Mouse (Mus musculus): ENCODE results near the gene Focad. TPM values are rescaled to one million over a fixed set of nuclear protein-coding genes. Genes with fewer than 3 reads are reported as not detected.

The Focad gene
- polyA plus RNA-seq, 1 experiment, result 4.7 TPM

- H3K27ac ChIP-seq (ENCODE audit: insufficient read depth, low read length), result no peak overlapping the region
- DNase-seq (ENCODE audit: low read depth in 1 of 2, low spot score in 2 of 2), result no peak
- no peaks in the 10 kb centered on the region for H3K4me1 ChIP-seq (ENCODE audit: control insufficient read depth, insufficient read depth, insufficient read length)
- H3K4me3 ChIP-seq (ENCODE audit: extremely low read depth, insufficient read depth, insufficient read length), result no peak overlapping the region
- H3K36me3 ChIP-seq (ENCODE audit: control insufficient read depth, insufficient read depth, low read length), result no peaks in the 10 kb centered on the region; the same call in 1 of the 2 replicates
- 91% methylated on average over 9 of the region's 9 CpGs for WGBS
- H3K27me3 ChIP-seq (ENCODE audit: control insufficient read depth, insufficient read depth, low read length), result no peaks in the 10 kb centered on the region
- TF ChIP-seq POLR2A (IDR thresholded peaks at IDR 0.05; ENCODE audit: low read depth, low read length), result no peak
Measured at GRCm38 (mm10) chr4:88400302-88400991, 306.0 kb downstream of the Focad start.

- no peak overlapping the region for H3K27ac ChIP-seq (ENCODE audit: insufficient read depth, low read length)
- H3K4me1 ChIP-seq (ENCODE audit: control insufficient read depth, insufficient read depth, insufficient read length), result no peaks in the 10 kb centered on the region
- no peaks in the 10 kb centered on the region; the same call in 1 of the 2 replicates for H3K36me3 ChIP-seq (ENCODE audit: control insufficient read depth, insufficient read depth, low read length)
- no peak for TF ChIP-seq POLR2A (IDR thresholded peaks at IDR 0.05; ENCODE audit: low read depth, low read length)
- no peak for TF ChIP-seq CTCF (IDR thresholded peaks at IDR 0.05; ENCODE audit: extremely low read depth, insufficient read depth, insufficient read length, insufficient replicate concordance)
- DNase-seq (ENCODE audit: low read depth in 1 of 2, low spot score in 2 of 2), result no peak
- no peak overlapping the region for H3K4me3 ChIP-seq (ENCODE audit: extremely low read depth, insufficient read depth, insufficient read length)
- WGBS, result 94% methylated on average over 7 of the region's 7 CpGs
- no peaks in the 10 kb centered on the region for H3K27me3 ChIP-seq (ENCODE audit: control insufficient read depth, insufficient read depth, low read length)
Measured at GRCm38 (mm10) chr4:88400992-88401313, 306.5 kb downstream of the Focad start.

- no peak for DNase-seq (ENCODE audit: low read depth in 1 of 2, low spot score in 2 of 2)
- no peaks in the 10 kb centered on the region for H3K4me1 ChIP-seq (ENCODE audit: control insufficient read depth, insufficient read depth, insufficient read length)
- WGBS, result 90% methylated on average over 6 of the region's 6 CpGs
- H3K4me3 ChIP-seq (ENCODE audit: extremely low read depth, insufficient read depth, insufficient read length), result no peak overlapping the region
- H3K36me3 ChIP-seq (ENCODE audit: control insufficient read depth, insufficient read depth, low read length), result no peaks in the 10 kb centered on the region; the same call in 1 of the 2 replicates
- no peak overlapping the region for H3K27ac ChIP-seq (ENCODE audit: insufficient read depth, low read length)
- no peak for TF ChIP-seq CTCF (IDR thresholded peaks at IDR 0.05; ENCODE audit: extremely low read depth, insufficient read depth, insufficient read length, insufficient replicate concordance)
- no peak for TF ChIP-seq POLR2A (IDR thresholded peaks at IDR 0.05; ENCODE audit: low read depth, low read length)
- H3K27me3 ChIP-seq (ENCODE audit: control insufficient read depth, insufficient read depth, low read length), result no peaks in the 10 kb centered on the region
Measured at GRCm38 (mm10) chr4:88402884-88403283, 308.5 kb downstream of the Focad start.

GRCm38 (mm10) chr4:88406887-88407696 lies 312.7 kb downstream of the Focad start:
- Histone ChIP-seq H3K36me3 (ENCODE audit: control insufficient read depth, insufficient read depth, low read length) (no peaks in the 10 kb centered on the region; the same call in 1 of the 2 replicates), H3K4me1 (ENCODE audit: control insufficient read depth, insufficient read depth, insufficient read length) (no peaks in the 10 kb centered on the region), H3K27ac (ENCODE audit: insufficient read depth, low read length) (no peak overlapping the region), H3K27me3 (ENCODE audit: control insufficient read depth, insufficient read depth, low read length) (no peaks in the 10 kb centered on the region), H3K4me3 (ENCODE audit: extremely low read depth, insufficient read depth, insufficient read length) (no peak overlapping the region)
- DNase-seq (ENCODE audit: low read depth in 1 of 2, low spot score in 2 of 2), result no peak
- no peak for TF ChIP-seq POLR2A (IDR thresholded peaks at IDR 0.05; ENCODE audit: low read depth, low read length)
- TF ChIP-seq CTCF (IDR thresholded peaks at IDR 0.05; ENCODE audit: extremely low read depth, insufficient read depth, insufficient read length, insufficient replicate concordance), result no peak
- 92% methylated on average over 4 of the region's 4 CpGs for WGBS

GRCm38 (mm10) chr4:88409279-88409678 lies 314.9 kb downstream of the Focad start:
- no peaks in the 10 kb centered on the region for H3K4me1 ChIP-seq (ENCODE audit: control insufficient read depth, insufficient read depth, insufficient read length)
- DNase-seq (ENCODE audit: low read depth in 1 of 2, low spot score in 2 of 2), result no peak
- no peak overlapping the region for H3K4me3 ChIP-seq (ENCODE audit: extremely low read depth, insufficient read depth, insufficient read length)
- 89% methylated on average over 4 of the region's 4 CpGs for WGBS
- no peak overlapping the region for H3K27ac ChIP-seq (ENCODE audit: insufficient read depth, low read length)
- TF ChIP-seq POLR2A (IDR thresholded peaks at IDR 0.05; ENCODE audit: low read depth, low read length) (no peak), CTCF (IDR thresholded peaks at IDR 0.05; ENCODE audit: extremely low read depth, insufficient read depth, insufficient read length, insufficient replicate concordance) (no peak)
- no peaks in the 10 kb centered on the region for H3K27me3 ChIP-seq (ENCODE audit: control insufficient read depth, insufficient read depth, low read length)
- H3K36me3 ChIP-seq (ENCODE audit: control insufficient read depth, insufficient read depth, low read length), result no peaks in the 10 kb centered on the region

- Histone ChIP-seq H3K36me3 (ENCODE audit: control insufficient read depth, insufficient read depth, low read length) (no peaks in the 10 kb centered on the region), H3K4me1 (ENCODE audit: control insufficient read depth, insufficient read depth, insufficient read length) (no peaks in the 10 kb centered on the region), H3K27me3 (ENCODE audit: control insufficient read depth, insufficient read depth, low read length) (no peaks in the 10 kb centered on the region), H3K27ac (ENCODE audit: insufficient read depth, low read length) (no peak overlapping the region), H3K4me3 (ENCODE audit: extremely low read depth, insufficient read depth, insufficient read length) (no peak overlapping the region)
- TF ChIP-seq CTCF (IDR thresholded peaks at IDR 0.05; ENCODE audit: extremely low read depth, insufficient read depth, insufficient read length, insufficient replicate concordance) (no peak), POLR2A (IDR thresholded peaks at IDR 0.05; ENCODE audit: low read depth, low read length) (no peak)
- 85% methylated on average over 2 of the region's 2 CpGs for WGBS
- DNase-seq (ENCODE audit: low read depth in 1 of 2, low spot score in 2 of 2), result no peak
Measured at GRCm38 (mm10) chr4:88412331-88412730, 317.9 kb downstream of the Focad start.

GRCm38 (mm10) chr4:88415017-88415416 lies 320.6 kb downstream of the Focad start:
- Histone ChIP-seq H3K36me3 (ENCODE audit: control insufficient read depth, insufficient read depth, low read length) (no peaks in the 10 kb centered on the region), H3K27ac (ENCODE audit: insufficient read depth, low read length) (no peak overlapping the region)
- TF ChIP-seq CTCF (IDR thresholded peaks at IDR 0.05; ENCODE audit: extremely low read depth, insufficient read depth, insufficient read length, insufficient replicate concordance), result no peak
- no peak for TF ChIP-seq POLR2A (IDR thresholded peaks at IDR 0.05; ENCODE audit: low read depth, low read length)

More at GRCm38 (mm10) chr4:88415017-88415416, 320.6 kb downstream of the Focad start:
- DNase-seq (ENCODE audit: low read depth in 1 of 2, low spot score in 2 of 2), result no peak
- H3K4me1 ChIP-seq (ENCODE audit: control insufficient read depth, insufficient read depth, insufficient read length), result no peaks in the 10 kb centered on the region
- no peaks in the 10 kb centered on the region for H3K27me3 ChIP-seq (ENCODE audit: control insufficient read depth, insufficient read depth, low read length)
- 54% methylated on average over 2 of the region's 2 CpGs for WGBS
- H3K4me3 ChIP-seq (ENCODE audit: extremely low read depth, insufficient read depth, insufficient read length), result no peak overlapping the region

All from spleen, adult 2 months (tissue).